Mouse (Mus musculus): ENCODE measurements around the gene Prg2.

- no peak for TF ChIP-seq GATA1 (IDR thresholded peaks at IDR 0.05; ENCODE audit: low read length)
- TF ChIP-seq TAL1 (IDR thresholded peaks at IDR 0.05; ENCODE audit: low read length): no peak
Observed at GRCm38 (mm10) chr2:85006600-85006999, 26.3 kb downstream of the Prg2 start.

Measured in erythroblast, embryonic 14.5 days (primary cell).